Mouse (Mus musculus) limb, embryonic 14.5 days (tissue): ENCODE results near the gene Kank4. TPM values are rescaled to one million over a fixed set of nuclear protein-coding genes. Genes with fewer than 3 reads are reported as not detected.

ENCODE experiments used
- ATAC-seq: fragments of 200-750 bp; cut with Nextera tagmentation; 2 replicates; pipeline ENCODE4 v1.8.0; 2017; ENCODE audit warnings: low read depth, moderate number of reproducible peaks, moderate TSS enrichment; ENCODE audit not compliant: low FRiP score
- DNase-seq: peaks from one replicate; pipeline ENCODE4 v3.0.0-alpha.2; 2015; ENCODE audit warnings: low spot score
- H3K27ac ChIP-seq: fragments of 300-500 bp; sonication (generic); replicated peaks from 2 replicates; pipeline ENCODE4 v1.5.1; 2014; ENCODE audit warnings: low read depth, mild to moderate bottlenecking, low read length, moderate library complexity, mixed read lengths
- H3K27me3 ChIP-seq: fragments of 300-500 bp; sonication (generic); 2 replicates; pipeline ENCODE4 v1.6.1; 2014; ENCODE audit warnings: low read length, mixed read lengths; ENCODE audit not compliant: control insufficient read depth, insufficient read depth
- H3K36me3 ChIP-seq: fragments of 300-500 bp; sonication (generic); 2 replicates; pipeline ENCODE4 v1.6.1; 2014; ENCODE audit warnings: mild to moderate bottlenecking, low read length, moderate library complexity, mixed read lengths; ENCODE audit not compliant: control insufficient read depth, insufficient read depth
- H3K4me1 ChIP-seq: fragments of 300-500 bp; sonication (generic); 2 replicates; pipeline ENCODE4 v1.6.1; 2014; ENCODE audit warnings: antibody characterized with exemption, low read length, mixed read lengths; ENCODE audit not compliant: control insufficient read depth, insufficient read depth
- H3K4me2 ChIP-seq: fragments of 300-500 bp; sonication (generic); replicated peaks from 2 replicates; pipeline ENCODE4 v1.6.1; 2014; ENCODE audit warnings: low read depth, mild to moderate bottlenecking, low read length, moderate library complexity; ENCODE audit not compliant: severe bottlenecking
- H3K4me3 ChIP-seq: fragments of 300-500 bp; sonication (generic); replicated peaks from 2 replicates; pipeline ENCODE4 v1.5.1; 2014; ENCODE audit warnings: low read length
- H3K9ac ChIP-seq: fragments of 300-500 bp; sonication (generic); 2 replicates; pipeline ENCODE4 v1.6.1; 2014; ENCODE audit warnings: mild to moderate bottlenecking, low read depth, low read length, moderate library complexity; ENCODE audit not compliant: severe bottlenecking
- H3K9me3 ChIP-seq: fragments of 300-500 bp; sonication (generic); 2 replicates; pipeline ENCODE4 v1.6.1; 2016; ENCODE audit warnings: low read length; ENCODE audit not compliant: control insufficient read depth
- POLR2A ChIP-seq: fragments of 200-500 bp; IDR thresholded peaks from 2 replicates; pipeline ENCODE4 v1.8.0; 2012; ENCODE audit warnings: inconsistent platforms, mild to moderate bottlenecking, moderate library complexity, borderline replicate concordance; ENCODE audit not compliant: insufficient read depth, insufficient read length; ENCODE audit errors: extremely low read depth
- WGBS: fragments of 180-500 bp; shearing (Covaris S2); extraction: QIAGEN DNeasy Blood & Tissue Kit; methylation state at CpG from one replicate; pipeline ENCODE4 v1.1.7; 2014; 5-methylcytosine and 5-hydroxymethylcytosine counted together
- polyA plus RNA-seq, 2 experiments: library from polyadenylated mRNA; depleted of rRNA in 1 of 2; stranded (reverse) in 1 of 2; unstranded in 1 of 2; fragments of >200 nt; fragmentation: Nextera tagmentation in 1 of 2; extraction: Ambion mirVana in 1 of 2; gene quantifications; 2 replicates each; pipeline versions ENCODE4 v1.2.1 to v1.2.3; 2012 to 2014

Gene Kank4
- polyA plus RNA-seq, 2 experiments = 3.7 to 11.6 TPM

- 13% methylated on average over 8 of the region's 8 CpGs for whole genome bisulfite sequencing
- no peak overlapping the region for H3K4me2 ChIP-seq
- no peak for TF ChIP-seq POLR2A
- H3K36me3 ChIP-seq = no peaks in the 10 kb centered on the region
- H3K9me3 ChIP-seq = no peaks in the 10 kb centered on the region
- no peak overlapping the region for H3K4me3 ChIP-seq
- no peak overlapping the region for H3K9ac ChIP-seq
- ATAC-seq (no peak), DNase-seq (peak; percentile 72)
- H3K27ac ChIP-seq = no peak overlapping the region
- 0 out of 2 replicates have a peak, but pooled peaks cover 3% of the 10 kb centered on the region for H3K27me3 ChIP-seq
- peaks cover 3% of the 10 kb centered on the region; the same call in 1 of the 2 replicates for H3K4me1 ChIP-seq
Observed at GRCm38 (mm10) chr4:98722454-98722853, 94.9 kb downstream of the Kank4 start.

- Histone ChIP-seq H3K4me1 (no peaks in the 10 kb centered on the region), H3K9me3 (no peaks in the 10 kb centered on the region), H3K27me3 (no peaks in the 10 kb centered on the region), H3K4me3 (no peak overlapping the region), H3K4me2 (no peak overlapping the region), H3K36me3 (no peaks in the 10 kb centered on the region), H3K27ac (no peak overlapping the region), H3K9ac (no peak overlapping the region)
- DNase-seq = no peak
- TF ChIP-seq POLR2A = no peak
- no peak for ATAC-seq
- WGBS = 79% methylated on average over 10 of the region's 10 CpGs
Observed at GRCm38 (mm10) chr4:98718547-98718917, 98.8 kb downstream of the Kank4 start.

- H3K9me3 ChIP-seq = no peaks in the 10 kb centered on the region
- H3K27ac ChIP-seq = no peak overlapping the region
- H3K27me3 ChIP-seq = no peaks in the 10 kb centered on the region
- no peaks in the 10 kb centered on the region for H3K4me1 ChIP-seq
- H3K36me3 ChIP-seq = no peaks in the 10 kb centered on the region
- no peak overlapping the region for H3K9ac ChIP-seq
- no peak overlapping the region for H3K4me2 ChIP-seq
- WGBS = 81% methylated on average over 17 of the region's 17 CpGs
- DNase-seq (no peak), ATAC-seq (no peak)
- H3K4me3 ChIP-seq = no peak overlapping the region
- no peak for TF ChIP-seq POLR2A
Observed at GRCm38 (mm10) chr4:98717735-98718546, 99.4 kb downstream of the Kank4 start.

DNA sequence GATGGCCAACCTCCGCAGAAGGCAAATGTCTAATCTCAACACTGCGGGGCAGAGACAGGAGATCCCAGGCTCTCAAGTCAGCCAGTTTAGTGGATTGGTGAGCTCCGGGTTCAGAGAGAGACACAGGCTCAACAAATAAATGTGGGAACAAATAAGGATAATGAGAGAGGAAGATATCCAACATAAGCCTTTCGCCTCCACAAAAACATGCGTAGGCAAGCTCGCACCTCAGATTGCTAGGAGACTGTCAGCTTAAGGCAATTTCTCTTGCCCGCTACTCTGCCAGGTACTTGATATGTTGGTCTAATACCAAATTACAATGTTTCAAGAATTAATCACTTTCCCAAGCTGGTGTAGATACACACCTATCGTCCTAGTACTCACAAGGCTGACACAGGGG lies 106.4 kb downstream of the Kank4 start:
- ATAC-seq (no peak), DNase-seq (no peak)
- no peaks in the 10 kb centered on the region; the same call in 1 of the 2 replicates for H3K36me3 ChIP-seq
- 90% methylated on average over 8 of the region's 8 CpGs for WGBS
- no peak for TF ChIP-seq POLR2A
- no peak overlapping the region for H3K4me3 ChIP-seq
- H3K9me3 ChIP-seq = no peaks in the 10 kb centered on the region
- H3K27ac ChIP-seq = no peak overlapping the region
- H3K9ac ChIP-seq = no peak overlapping the region
- no peaks in the 10 kb centered on the region for H3K4me1 ChIP-seq
- H3K27me3 ChIP-seq = no peaks in the 10 kb centered on the region
- no peak overlapping the region for H3K4me2 ChIP-seq

Other genes with a start within 250 kb of the Kank4 start
- gene L1td1, start 90.8 kb downstream of the Kank4 start, polyA plus RNA-seq (2012; rRNA removed) = 0.78 and 1.6 TPM in 2 replicates
- gene L1td1, start 90.8 kb downstream of the Kank4 start, polyA plus RNA-seq (2014; fragmentation: Nextera tagmentation; extraction: Ambion mirVana) = 0.40 and 0.62 TPM in 2 replicates
- not detected in 2 replicates for gene I0C0044D17Rik, start 6.3 kb upstream of the Kank4 start, polyA plus RNA-seq (2012; rRNA removed)
- not detected in 2 replicates for gene I0C0044D17Rik, start 6.3 kb upstream of the Kank4 start, polyA plus RNA-seq (2014; fragmentation: Nextera tagmentation; extraction: Ambion mirVana)
- gene Usp1, start 106.3 kb upstream of the Kank4 start, polyA plus RNA-seq (2012; rRNA removed) = 64.3 and 94.8 TPM in 2 replicates
- gene Usp1, start 106.3 kb upstream of the Kank4 start, polyA plus RNA-seq (2014; fragmentation: Nextera tagmentation; extraction: Ambion mirVana) = 106 and 109 TPM in 2 replicates
- 0.04 TPM in 1 of 2 replicates, not detected in the other for gene Angptl3, start 213.4 kb upstream of the Kank4 start, polyA plus RNA-seq (2012; rRNA removed)
- gene Angptl3, start 213.4 kb upstream of the Kank4 start, polyA plus RNA-seq (2014; fragmentation: Nextera tagmentation; extraction: Ambion mirVana) = 0.75 and 0.98 TPM in 2 replicates